Mouse (Mus musculus) cerebellum, adult 2 months (tissue): ENCODE measurements at regions not wholly inside any gene's neighbourhood (a gene's known extent, or its start where the extent isn't known, plus 50 kb on each side); places are given as distances from the start of the nearest gene placed in this dataset.

Source experiments
- DNase-seq, 2 experiments: peaks; one replicate each; pipeline ENCODE4 v3.0.0; 2021
- H3K27ac ChIP-seq: fragments of 200-500 bp; 2 replicates; pipeline ENCODE4 v1.5.1; 2012; ENCODE audit warnings: low read length, control low read depth, inconsistent platforms; ENCODE audit not compliant: insufficient read depth
- H3K27me3 ChIP-seq: fragments of 200-500 bp; 2 replicates; pipeline ENCODE4 v1.6.1; 2012; ENCODE audit warnings: inconsistent platforms, mild to moderate bottlenecking, low read length, moderate library complexity; ENCODE audit not compliant: control insufficient read depth, insufficient read depth
- H3K4me1 ChIP-seq: fragments of 200-500 bp; 2 replicates; pipeline ENCODE4 v1.6.1; 2011; ENCODE audit warnings: low read length; ENCODE audit not compliant: control insufficient read depth, insufficient read depth
- H3K4me3 ChIP-seq: fragments of 200-500 bp; replicated peaks from 2 replicates; pipeline ENCODE3; 2011; ENCODE audit warnings: mild to moderate bottlenecking, low read depth, low read length, control low read depth; ENCODE audit not compliant: insufficient read depth
- CTCF ChIP-seq: fragments of 200-500 bp; IDR thresholded peaks from 2 replicates; pipeline ENCODE4 v1.5.1; 2011; ENCODE audit warnings: low read depth, mild to moderate bottlenecking, control low read depth, low read length, moderate library complexity, borderline replicate concordance; ENCODE audit not compliant: insufficient read depth
- POLR2A ChIP-seq: fragments of 200-500 bp; IDR thresholded peaks from 2 replicates; pipeline ENCODE4 v1.6.1; 2011; ENCODE audit warnings: low read length, control low read depth, borderline replicate concordance; ENCODE audit not compliant: insufficient read depth
- WGBS: fragments of 180-500 bp; shearing (Covaris S2); methylation state at CpG from one replicate; pipeline ENCODE4 v1.1.7; 2018; 5-methylcytosine and 5-hydroxymethylcytosine counted together

- WGBS = 54% methylated on average over 4 of the region's 4 CpGs
- no peak overlapping the region for H3K4me3 ChIP-seq
- no peaks in the 10 kb centered on the region for H3K27me3 ChIP-seq
- peak in 1 of 2 experiments; percentile 5 for DNase-seq
- no peak overlapping the region for H3K27ac ChIP-seq
- no peak for TF ChIP-seq POLR2A
- H3K4me1 ChIP-seq = no peaks in the 10 kb centered on the region
Observed at GRCm38 (mm10) chrX:93888480-93888879, 56.5 kb upstream of the Pdk3 start.

- WGBS = 17% methylated on average over 8 of the region's 8 CpGs
- TF ChIP-seq POLR2A = no peak
- TF ChIP-seq CTCF = no peak
- Histone ChIP-seq H3K4me3 (peak overlapping the region; percentile 63), H3K27ac (peak overlapping the region; percentile 44), H3K27me3 (no peaks in the 10 kb centered on the region), H3K4me1 (no peaks in the 10 kb centered on the region)
- DNase-seq = no peak
Observed at GRCm38 (mm10) chrX:93888966-93889365, 57.0 kb upstream of the Pdk3 start.

GRCm38 (mm10) chrX:93889394-93890042 is 57.5 kb upstream of the Pdk3 start:
- H3K27ac ChIP-seq = peak overlapping the region; percentile 44
- 2% methylated on average over 13 of the region's 13 CpGs for WGBS
- H3K4me3 ChIP-seq = peak overlapping the region; percentile 63
- DNase-seq = peak; percentile 79 to 85
- H3K27me3 ChIP-seq = no peaks in the 10 kb centered on the region
- TF ChIP-seq POLR2A = peak; percentile 43; the same call in 1 of the 2 replicates
- peak; percentile 77 for TF ChIP-seq CTCF
- H3K4me1 ChIP-seq = no peaks in the 10 kb centered on the region

GRCm38 (mm10) chrX:93896838-93897820 is 65.1 kb upstream of the Pdk3 start:
- 77% methylated on average over 5 of the region's 5 CpGs for WGBS
- TF ChIP-seq CTCF (no peak), POLR2A (no peak)
- H3K4me1 ChIP-seq = no peaks in the 10 kb centered on the region
- DNase-seq = no peak
- H3K4me3 ChIP-seq = no peak overlapping the region
- no peak overlapping the region for H3K27ac ChIP-seq
- H3K27me3 ChIP-seq = no peaks in the 10 kb centered on the region

- H3K4me1 ChIP-seq = no peaks in the 10 kb centered on the region
- no peaks in the 10 kb centered on the region for H3K27me3 ChIP-seq
- no peak for DNase-seq
- no peak overlapping the region for H3K27ac ChIP-seq
- TF ChIP-seq POLR2A (no peak), CTCF (no peak)
- no peak overlapping the region for H3K4me3 ChIP-seq
Observed at GRCm38 (mm10) chrX:93903209-93903608, 65.2 kb upstream of the AU015836 start.

- WGBS = 88% methylated on average over 5 of the region's 5 CpGs
- no peak for DNase-seq
- Histone ChIP-seq H3K4me3 (no peak overlapping the region), H3K27me3 (no peaks in the 10 kb centered on the region), H3K4me1 (no peaks in the 10 kb centered on the region), H3K27ac (no peak overlapping the region)
- no peak for TF ChIP-seq CTCF
- no peak for TF ChIP-seq POLR2A
Observed at GRCm38 (mm10) chrX:93905531-93905930, 62.9 kb upstream of the AU015836 start.

GRCm38 (mm10) chrX:93911087-93911840 is 57.2 kb upstream of the AU015836 start:
- Histone ChIP-seq H3K27me3 (no peaks in the 10 kb centered on the region), H3K27ac (no peak overlapping the region), H3K4me1 (no peaks in the 10 kb centered on the region), H3K4me3 (peak overlapping the region; percentile 13)
- peak; percentile 69 for TF ChIP-seq CTCF
- no peak for TF ChIP-seq POLR2A
- DNase-seq = peak; percentile 38 to 51
- 19% methylated on average over 21 of the region's 21 CpGs for WGBS
